Mouse (Mus musculus): Measurements from ENCODE around the gene Lypd6b. TPM values are rescaled to one million over a fixed set of nuclear protein-coding genes. Genes with fewer than 3 reads are reported as not detected.

Lypd6b gene
- total and polyA plus RNA-seq, 2 experiments: not detected

DNA sequence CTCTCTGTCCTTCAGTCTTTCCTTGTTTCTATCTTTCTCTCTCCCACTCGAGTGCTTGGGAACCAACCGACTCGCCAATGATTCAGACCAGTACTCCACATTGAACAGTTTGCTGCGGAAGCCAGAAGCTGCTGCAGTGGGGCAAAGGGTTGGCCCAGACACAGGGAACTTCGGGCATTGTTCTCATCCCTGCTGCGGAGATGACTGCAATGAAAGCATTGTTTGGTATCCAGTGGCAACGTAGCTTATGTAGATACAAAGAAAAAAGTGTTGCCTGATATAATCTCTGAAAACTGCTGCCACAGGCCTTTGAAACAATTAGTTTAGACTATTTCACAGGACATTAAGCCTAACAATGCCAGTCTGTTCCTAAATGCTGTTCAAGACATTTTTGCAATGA, 57.6 kb downstream of the Lypd6b start:
- Histone ChIP-seq H3K36me3 (ENCODE audit: control insufficient read depth, insufficient read depth, low read length) (no peaks in the 10 kb centered on the region), H3K27me3 (ENCODE audit: control insufficient read depth, insufficient read depth, low read length) (no peaks in the 10 kb centered on the region), H3K4me1 (ENCODE audit: control insufficient read depth, insufficient read depth, low read length) (no peaks in the 10 kb centered on the region), H3K27ac (replicated peaks; ENCODE audit: insufficient read depth, low read depth, low read length) (no peak overlapping the region), H3K9ac (ENCODE audit: low read depth, low read length) (no peak overlapping the region), H3K4me3 (ENCODE audit: insufficient read depth, low read depth, low read length) (no peak overlapping the region), H3K79me2 (ENCODE audit: control insufficient read depth, insufficient read depth, low read length) (no peaks in the 10 kb centered on the region)
- WGBS: 78% methylated on average over 7 of the region's 7 CpGs
- TF ChIP-seq CTCF (IDR thresholded peaks at IDR 0.05; ENCODE audit: low read depth, low read length) (no peak), POLR2A (IDR thresholded peaks at IDR 0.05; ENCODE audit: extremely low read depth, insufficient read depth, low read length) (no peak)
- DNase-seq (ENCODE audit: extremely low read depth, low read depth, low spot score): no peak

GRCm38 (mm10) chr2:49846097-49846496, 58.6 kb downstream of the Lypd6b start:
- Histone ChIP-seq H3K27ac (replicated peaks; ENCODE audit: insufficient read depth, low read depth, low read length) (no peak overlapping the region), H3K27me3 (ENCODE audit: control insufficient read depth, insufficient read depth, low read length) (no peaks in the 10 kb centered on the region), H3K79me2 (ENCODE audit: control insufficient read depth, insufficient read depth, low read length) (no peaks in the 10 kb centered on the region), H3K4me1 (ENCODE audit: control insufficient read depth, insufficient read depth, low read length) (no peaks in the 10 kb centered on the region), H3K9ac (ENCODE audit: low read depth, low read length) (no peak overlapping the region), H3K4me3 (ENCODE audit: insufficient read depth, low read depth, low read length) (no peak overlapping the region), H3K36me3 (ENCODE audit: control insufficient read depth, insufficient read depth, low read length) (no peaks in the 10 kb centered on the region)
- TF ChIP-seq CTCF (IDR thresholded peaks at IDR 0.05; ENCODE audit: low read depth, low read length) (no peak), POLR2A (IDR thresholded peaks at IDR 0.05; ENCODE audit: extremely low read depth, insufficient read depth, low read length) (no peak)
- no peak for DNase-seq (ENCODE audit: extremely low read depth, low read depth, low spot score)
- 76% methylated on average over 3 of the region's 3 CpGs for WGBS

DNA sequence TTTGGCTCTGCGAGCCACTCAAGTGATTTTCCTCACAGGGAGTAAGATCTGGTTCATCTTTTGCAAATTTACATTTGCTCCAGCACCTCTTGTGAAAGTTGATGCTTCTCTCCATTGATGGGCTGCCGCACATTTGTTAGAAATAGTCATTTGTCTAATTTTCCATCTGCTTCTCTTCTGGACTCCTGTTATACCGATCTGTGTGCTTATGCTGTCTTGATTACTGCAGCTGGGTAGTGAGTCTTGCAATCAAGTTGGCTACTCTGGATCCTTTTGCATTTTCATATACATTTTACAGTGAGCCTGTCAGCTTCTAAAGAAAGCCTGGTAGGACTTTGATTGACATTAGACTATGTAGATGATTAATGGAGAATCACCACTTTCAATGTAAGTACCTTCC, 59.4 kb downstream of the Lypd6b start:
- no peak for DNase-seq (ENCODE audit: extremely low read depth, low read depth, low spot score)
- no peak overlapping the region for H3K9ac ChIP-seq (ENCODE audit: low read depth, low read length)
- H3K79me2 ChIP-seq (ENCODE audit: control insufficient read depth, insufficient read depth, low read length): no peaks in the 10 kb centered on the region
- TF ChIP-seq CTCF (IDR thresholded peaks at IDR 0.05; ENCODE audit: low read depth, low read length): no peak
- no peak for TF ChIP-seq POLR2A (IDR thresholded peaks at IDR 0.05; ENCODE audit: extremely low read depth, insufficient read depth, low read length)
- H3K4me1 ChIP-seq (ENCODE audit: control insufficient read depth, insufficient read depth, low read length): no peaks in the 10 kb centered on the region
- H3K36me3 ChIP-seq (ENCODE audit: control insufficient read depth, insufficient read depth, low read length): no peaks in the 10 kb centered on the region
- no peak overlapping the region for H3K27ac ChIP-seq (replicated peaks; ENCODE audit: insufficient read depth, low read depth, low read length)
- H3K27me3 ChIP-seq (ENCODE audit: control insufficient read depth, insufficient read depth, low read length): no peaks in the 10 kb centered on the region
- WGBS: 94% methylated on average over 3 of the region's 3 CpGs
- H3K4me3 ChIP-seq (ENCODE audit: insufficient read depth, low read depth, low read length): no peak overlapping the region

DNA sequence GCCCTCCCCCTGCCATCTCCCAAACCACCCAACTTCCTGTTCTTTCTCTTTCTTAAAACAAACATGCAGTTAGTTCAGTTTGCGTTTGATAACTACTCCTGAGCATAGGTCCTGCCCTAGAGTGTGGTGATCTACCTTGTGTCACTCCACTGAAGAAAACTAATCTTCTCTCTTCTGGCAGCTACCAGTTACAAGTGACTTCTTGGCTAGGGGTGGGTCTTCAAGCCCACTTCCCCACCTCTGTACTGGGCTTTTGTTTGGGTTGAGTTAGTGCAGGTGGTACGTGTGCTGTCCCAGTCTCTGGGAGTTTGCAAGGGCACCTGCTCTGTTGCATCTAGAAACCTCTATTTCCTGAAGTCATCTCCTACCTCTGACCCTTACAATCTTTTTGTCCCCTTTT, 60.3 kb downstream of the Lypd6b start:
- Histone ChIP-seq H3K79me2 (ENCODE audit: control insufficient read depth, insufficient read depth, low read length) (no peaks in the 10 kb centered on the region), H3K9ac (ENCODE audit: low read depth, low read length) (no peak overlapping the region), H3K36me3 (ENCODE audit: control insufficient read depth, insufficient read depth, low read length) (no peaks in the 10 kb centered on the region), H3K4me1 (ENCODE audit: control insufficient read depth, insufficient read depth, low read length) (no peaks in the 10 kb centered on the region), H3K4me3 (ENCODE audit: insufficient read depth, low read depth, low read length) (no peak overlapping the region), H3K27me3 (ENCODE audit: control insufficient read depth, insufficient read depth, low read length) (no peaks in the 10 kb centered on the region), H3K27ac (replicated peaks; ENCODE audit: insufficient read depth, low read depth, low read length) (no peak overlapping the region)
- TF ChIP-seq POLR2A (IDR thresholded peaks at IDR 0.05; ENCODE audit: extremely low read depth, insufficient read depth, low read length) (no peak), CTCF (IDR thresholded peaks at IDR 0.05; ENCODE audit: low read depth, low read length) (no peak)
- DNase-seq (ENCODE audit: extremely low read depth, low read depth, low spot score): no peak
- WGBS: 36% methylated on average over 2 of the region's 2 CpGs

DNA sequence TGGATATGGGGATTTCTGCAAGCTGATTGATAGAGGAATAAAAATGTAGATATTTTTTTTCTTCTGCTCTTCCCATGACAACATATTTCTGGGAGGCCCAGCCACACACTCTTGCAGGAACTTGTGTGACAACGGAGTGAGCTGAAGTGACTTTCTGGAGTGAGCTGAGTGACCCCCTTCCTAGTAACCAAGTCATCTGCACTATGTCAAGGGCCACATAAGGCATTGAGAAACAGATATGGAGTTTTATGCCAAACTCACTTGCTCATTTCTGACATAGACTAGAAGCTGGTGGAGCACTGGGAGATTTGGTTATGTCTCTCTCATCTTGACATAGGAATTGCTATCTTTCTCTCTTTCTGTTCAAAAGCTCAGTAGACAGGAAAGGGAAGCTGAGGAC, 62.3 kb downstream of the Lypd6b start:
- no peak overlapping the region for H3K27ac ChIP-seq (replicated peaks; ENCODE audit: insufficient read depth, low read depth, low read length)
- DNase-seq (ENCODE audit: extremely low read depth, low read depth, low spot score): no peak
- 76% methylated on average over 1 of the region's 1 CpGs for WGBS
- TF ChIP-seq POLR2A (IDR thresholded peaks at IDR 0.05; ENCODE audit: extremely low read depth, insufficient read depth, low read length) (no peak), CTCF (IDR thresholded peaks at IDR 0.05; ENCODE audit: low read depth, low read length) (no peak)
- no peaks in the 10 kb centered on the region for H3K36me3 ChIP-seq (ENCODE audit: control insufficient read depth, insufficient read depth, low read length)
- no peak overlapping the region for H3K4me3 ChIP-seq (ENCODE audit: insufficient read depth, low read depth, low read length)
- no peaks in the 10 kb centered on the region for H3K4me1 ChIP-seq (ENCODE audit: control insufficient read depth, insufficient read depth, low read length)
- no peaks in the 10 kb centered on the region for H3K79me2 ChIP-seq (ENCODE audit: control insufficient read depth, insufficient read depth, low read length)
- no peaks in the 10 kb centered on the region for H3K27me3 ChIP-seq (ENCODE audit: control insufficient read depth, insufficient read depth, low read length)
- H3K9ac ChIP-seq (ENCODE audit: low read depth, low read length): no peak overlapping the region

GRCm38 (mm10) chr2:49851977-49852376, 64.5 kb downstream of the Lypd6b start:
- H3K36me3 ChIP-seq (ENCODE audit: control insufficient read depth, insufficient read depth, low read length): no peaks in the 10 kb centered on the region
- no peaks in the 10 kb centered on the region for H3K4me1 ChIP-seq (ENCODE audit: control insufficient read depth, insufficient read depth, low read length)
- H3K27me3 ChIP-seq (ENCODE audit: control insufficient read depth, insufficient read depth, low read length): no peaks in the 10 kb centered on the region
- DNase-seq (ENCODE audit: extremely low read depth, low read depth, low spot score): no peak
- no peak for TF ChIP-seq POLR2A (IDR thresholded peaks at IDR 0.05; ENCODE audit: extremely low read depth, insufficient read depth, low read length)
- no peak overlapping the region for H3K27ac ChIP-seq (replicated peaks; ENCODE audit: insufficient read depth, low read depth, low read length)
- H3K79me2 ChIP-seq (ENCODE audit: control insufficient read depth, insufficient read depth, low read length): no peaks in the 10 kb centered on the region
- no peak overlapping the region for H3K4me3 ChIP-seq (ENCODE audit: insufficient read depth, low read depth, low read length)
- no peak overlapping the region for H3K9ac ChIP-seq (ENCODE audit: low read depth, low read length)
